Mouse (Mus musculus) hindbrain, postnatal 0 days (tissue): ENCODE data around the gene Vmo1. TPM values are rescaled to one million over a fixed set of nuclear protein-coding genes. Genes with fewer than 3 reads are reported as not detected.
A peak's percentile ranks its signal among the peaks of the same experiment; 100 is the strongest.

Source experiments
- ATAC-seq: fragments of 200-750 bp; cut with Nextera tagmentation; 2 replicates; pipeline ENCODE4 v1.8.0; 2017; ENCODE audit warnings: mild to moderate bottlenecking, moderate TSS enrichment, moderate library complexity
- DNase-seq: peaks from one replicate; pipeline ENCODE4 v3.0.0-alpha.2; 2015; ENCODE audit warnings: low spot score
- H3K27ac ChIP-seq: fragments of 300-500 bp; sonication (generic); 2 replicates; pipeline ENCODE4 v1.5.1; 2014; ENCODE audit warnings: mild to moderate bottlenecking
- H3K27me3 ChIP-seq: fragments of 300-500 bp; sonication (generic); 2 replicates; pipeline ENCODE4 v1.6.1; 2014; ENCODE audit warnings: low read length, mixed read lengths; ENCODE audit not compliant: insufficient read depth
- H3K36me3 ChIP-seq: fragments of 300-500 bp; sonication (generic); 2 replicates; pipeline ENCODE4 v1.6.1; 2014; ENCODE audit warnings: low read length, mixed read lengths; ENCODE audit not compliant: insufficient read depth
- H3K4me1 ChIP-seq: fragments of 300-500 bp; sonication (generic); 2 replicates; pipeline ENCODE4 v1.6.1; 2014; ENCODE audit warnings: antibody characterized with exemption, low read length, mixed read lengths; ENCODE audit not compliant: insufficient read depth
- H3K4me2 ChIP-seq: fragments of 300-500 bp; sonication (generic); 2 replicates; pipeline ENCODE4 v1.6.1; 2014; ENCODE audit warnings: low read depth, mild to moderate bottlenecking, low read length, moderate library complexity, mixed read lengths
- H3K4me3 ChIP-seq: fragments of 300-500 bp; sonication (generic); 2 replicates; pipeline ENCODE4 v1.5.1; 2014; ENCODE audit warnings: low read length
- H3K9ac ChIP-seq: fragments of 300-500 bp; sonication (generic); replicated peaks from 2 replicates; pipeline ENCODE4 v1.6.1; 2014; ENCODE audit warnings: mild to moderate bottlenecking, low read length, moderate library complexity, mixed read lengths
- H3K9me3 ChIP-seq: fragments of 300-500 bp; sonication (generic); 2 replicates; pipeline ENCODE4 v1.6.1; 2016; ENCODE audit warnings: low read length, mixed read lengths
- CTCF ChIP-seq: IDR thresholded peaks from 2 replicates; pipeline ENCODE4 v1.5.1; 2016; ENCODE audit warnings: antibody characterized with exemption, control low read depth, low read depth
- WGBS: fragments of 180-500 bp; shearing (Covaris S2); extraction: QIAGEN DNeasy Blood & Tissue Kit; methylation state at CpG from one replicate; pipeline ENCODE4 v1.1.7; 2014; 5-methylcytosine and 5-hydroxymethylcytosine counted together
- polyA plus RNA-seq: library from polyadenylated mRNA; unstranded; fragments of >200 nt; fragmentation: Nextera tagmentation; extraction: Ambion mirVana; gene quantifications from 2 replicates; pipeline ENCODE4 v1.2.1, GENCODE M21; 2015
- total RNA-seq: library from RNA; depleted of rRNA; stranded (reverse); fragments of >200 nt; gene quantifications from 2 replicates; pipeline ENCODE4 v1.2.3, GENCODE M21; 2014; rRNA removed

Vmo1 gene
- total RNA-seq (not detected in 2 replicates), polyA plus RNA-seq (not detected in 2 replicates)

DNA sequence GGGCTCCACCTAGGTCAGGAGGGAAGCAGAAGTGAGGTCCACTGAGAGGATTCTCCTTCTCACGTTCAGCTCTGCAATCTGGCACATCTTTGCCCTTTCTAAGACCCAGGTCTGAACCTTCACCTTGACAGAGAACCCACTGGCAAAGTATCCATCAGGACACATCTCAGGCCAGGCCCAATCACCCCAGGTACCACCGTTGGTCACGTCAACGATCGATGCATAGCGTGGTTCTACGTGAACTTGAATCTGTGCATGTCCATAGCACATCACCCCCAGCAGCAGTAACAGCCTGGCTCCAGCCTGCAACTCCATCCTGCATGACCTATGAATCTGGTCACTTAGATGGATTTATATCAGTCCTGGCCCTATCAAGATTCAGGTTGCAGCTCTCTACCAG lies at the start of gene Vmo1:
Gene Vmo1 (minus strand): TSS at position 329 of the 400 bp plus-strand sequence.
- Histone ChIP-seq H3K4me3 (no peak within 1 kb of the TSS), H3K9ac (no peak within 1 kb of the TSS), H3K9me3 (no peaks in the 10 kb centered on the region), H3K36me3 (no peaks in the 10 kb centered on the region), H3K27ac (no peak within 1 kb of the TSS), H3K4me1 (0 out of 2 replicates have a peak, but pooled peaks cover 6% of the 10 kb centered on the region), H3K27me3 (no peaks in the 10 kb centered on the region), H3K4me2 (no peak within 1 kb of the TSS)
- DNase-seq (no peak), ATAC-seq (no peak)
- TF ChIP-seq CTCF = no peak
- WGBS = 90% methylated on average over 7 of the region's 7 CpGs

DNA sequence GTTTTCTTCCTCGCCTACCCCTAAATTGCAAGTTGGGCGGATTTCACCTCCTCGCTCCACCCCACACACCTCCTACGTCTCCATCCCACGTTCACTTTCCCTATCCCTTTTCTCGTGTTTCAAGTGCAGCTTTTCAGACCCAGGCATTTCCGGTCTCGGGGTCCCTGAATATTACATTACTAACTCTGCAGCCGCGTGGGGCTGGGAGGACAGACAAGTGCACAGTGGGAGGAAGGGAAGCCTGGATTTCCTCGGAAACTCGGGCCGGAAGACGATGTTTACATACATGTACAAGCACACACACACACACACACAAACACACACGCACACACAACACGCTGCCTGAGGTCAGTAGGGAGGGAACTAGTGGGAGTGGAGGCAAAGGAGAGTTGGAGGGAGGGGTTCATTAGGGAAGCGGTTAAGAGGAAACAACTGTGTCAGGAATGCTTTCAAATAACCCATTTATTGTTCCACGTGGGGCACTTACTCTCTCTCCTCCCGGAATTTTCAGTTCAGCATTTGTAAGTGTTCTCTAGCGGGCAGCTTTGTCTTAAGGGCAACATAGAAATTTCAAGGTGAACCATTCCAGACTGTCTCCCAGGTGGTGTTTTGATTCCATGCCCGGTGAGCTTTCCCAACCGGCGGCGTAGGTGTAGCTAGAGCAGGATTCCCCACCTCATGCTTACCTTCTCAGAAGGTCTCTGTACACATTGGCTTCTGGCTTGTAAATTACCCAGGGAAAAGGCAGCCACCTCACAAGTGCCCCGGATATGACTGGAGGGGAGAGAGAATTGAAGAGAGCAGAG lies 49.3 kb upstream of the Vmo1 start:
- peak overlapping the region; percentile 92 for H3K4me2 ChIP-seq
- H3K27ac ChIP-seq = peak overlapping the region; percentile 86
- no peaks in the 10 kb centered on the region; the same call in 1 of the 2 replicates for H3K36me3 ChIP-seq
- no peak for ATAC-seq
- no peak for TF ChIP-seq CTCF
- H3K4me1 ChIP-seq = peaks cover 13% of the 10 kb centered on the region
- no peaks in the 10 kb centered on the region for H3K27me3 ChIP-seq
- 3% methylated on average over 25 of the region's 25 CpGs for WGBS
- H3K4me3 ChIP-seq = peak overlapping the region; percentile 91
- peak; percentile 56 for DNase-seq
- no peaks in the 10 kb centered on the region for H3K9me3 ChIP-seq
- H3K9ac ChIP-seq = peak overlapping the region; percentile 96

DNA sequence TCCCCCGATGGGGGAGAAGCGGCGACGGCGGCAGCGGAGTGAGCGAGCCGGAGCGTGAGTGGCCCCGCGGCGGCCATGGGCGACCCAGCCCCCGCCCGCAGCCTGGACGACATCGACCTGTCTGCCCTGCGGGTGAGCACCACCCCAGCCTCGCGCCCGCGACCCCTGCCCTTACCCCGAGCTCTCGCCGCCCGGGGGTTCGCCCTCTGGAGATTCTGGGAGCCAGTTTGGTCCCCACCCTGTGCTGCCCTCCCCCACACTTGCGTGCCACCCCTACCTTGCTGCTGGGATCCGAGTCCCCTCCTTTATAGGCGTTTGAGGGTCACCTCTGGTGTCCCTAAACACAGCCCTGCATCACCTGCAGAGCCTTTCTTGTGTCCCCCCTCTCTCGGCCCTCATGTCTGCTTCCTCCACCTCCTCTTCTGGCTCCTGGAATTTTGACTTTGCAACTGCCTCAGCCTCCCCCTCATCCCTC lies 48.6 kb upstream of the Vmo1 start:
- ATAC-seq = peak; percentile 10; the same call in 1 of the 2 replicates
- peak overlapping the region; percentile 92 for H3K4me2 ChIP-seq
- H3K27me3 ChIP-seq = no peaks in the 10 kb centered on the region
- no peak for TF ChIP-seq CTCF
- peak overlapping the region; percentile 96 for H3K9ac ChIP-seq
- H3K36me3 ChIP-seq = no peaks in the 10 kb centered on the region; the same call in 1 of the 2 replicates
- 2% methylated on average over 14 of the region's 31 CpGs for WGBS
- H3K4me3 ChIP-seq = peak overlapping the region; percentile 91
- H3K9me3 ChIP-seq = no peaks in the 10 kb centered on the region
- H3K4me1 ChIP-seq = peaks cover 13% of the 10 kb centered on the region
- H3K27ac ChIP-seq = peak overlapping the region; percentile 86
- no peak for DNase-seq

DNA sequence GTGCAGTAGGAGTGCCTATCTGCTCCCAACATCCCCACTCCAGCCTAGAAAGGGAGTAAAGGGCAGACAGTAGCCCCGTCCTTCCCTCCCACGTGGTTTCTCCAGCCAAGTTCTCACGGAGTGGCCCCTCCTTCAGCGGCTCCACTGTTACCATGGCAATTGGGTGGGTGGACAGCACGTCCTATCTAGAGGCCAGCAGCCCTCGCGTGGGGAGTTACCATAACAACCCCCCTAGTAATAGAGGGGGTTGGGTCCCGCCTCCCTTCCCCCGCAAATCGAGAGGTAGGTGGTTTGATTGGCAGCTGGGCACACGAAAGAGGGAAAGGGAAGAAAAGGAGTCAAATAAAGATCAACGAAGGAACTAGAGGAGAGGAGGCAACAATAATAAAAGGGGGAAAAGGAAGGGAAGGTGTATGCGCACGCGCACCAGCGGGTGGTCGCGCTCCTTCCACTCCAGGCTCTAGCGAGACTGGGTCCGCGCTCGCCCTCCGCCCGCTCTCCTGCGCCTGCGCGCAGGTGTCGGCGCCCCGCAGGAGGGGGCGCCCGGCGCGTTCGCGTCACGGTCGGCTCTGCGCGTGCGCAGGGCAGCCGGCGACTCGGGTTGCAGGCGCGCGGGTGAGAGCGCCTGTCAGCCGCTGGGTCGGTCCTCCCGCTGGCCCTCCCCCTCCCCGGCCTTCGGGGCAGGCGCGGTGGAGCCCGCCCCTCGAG lies 48.0 kb upstream of the Vmo1 start, which contains the start of gene Mink1:
Gene Mink1 (plus strand): TSS at position 595 of the 708 bp plus-strand sequence.
- no peaks in the 10 kb centered on the region for H3K27me3 ChIP-seq
- H3K4me1 ChIP-seq = peaks cover 13% of the 10 kb centered on the region
- no peak for TF ChIP-seq CTCF
- peak within 1 kb of the TSS; percentile 92 for H3K4me2 ChIP-seq
- peak within 1 kb of the TSS; percentile 96 for H3K9ac ChIP-seq
- peak within 1 kb of the TSS; percentile 86 for H3K27ac ChIP-seq
- peak within 1 kb of the TSS; percentile 91 for H3K4me3 ChIP-seq
- 2% methylated on average over 53 of the region's 57 CpGs for WGBS
- peak; percentile 96 for DNase-seq
- no peaks in the 10 kb centered on the region for H3K36me3 ChIP-seq
- ATAC-seq = peak; percentile 97
- no peaks in the 10 kb centered on the region for H3K9me3 ChIP-seq

DNA sequence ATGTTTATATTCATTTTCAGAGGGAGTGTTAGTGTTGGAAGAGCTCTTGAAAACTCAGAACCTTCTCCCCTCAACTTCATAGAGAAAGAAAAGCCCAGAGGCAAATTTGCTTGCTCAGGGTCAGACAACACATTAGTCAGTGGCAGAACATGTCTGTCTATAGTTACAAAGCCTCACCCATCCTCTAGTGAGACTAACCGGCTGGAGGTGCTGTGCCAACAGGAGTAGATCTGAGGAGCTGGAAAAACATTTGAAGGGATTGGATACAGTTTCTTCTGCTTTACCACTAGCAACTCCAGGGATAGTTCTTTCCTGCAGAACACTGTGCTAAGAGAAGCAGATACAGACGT lies 47.5 kb upstream of the Vmo1 start:
- no peak for DNase-seq
- H3K4me3 ChIP-seq = peak overlapping the region; percentile 91
- peak; percentile 29 for TF ChIP-seq CTCF
- H3K4me2 ChIP-seq = peak overlapping the region; percentile 92
- H3K9ac ChIP-seq = peak overlapping the region; percentile 96; the same call in 1 of the 2 replicates
- H3K4me1 ChIP-seq = peaks cover 13% of the 10 kb centered on the region
- peak overlapping the region; percentile 86 for H3K27ac ChIP-seq
- H3K36me3 ChIP-seq = no peaks in the 10 kb centered on the region; the same call in 1 of the 2 replicates
- WGBS = 0% methylated on average over 2 of the region's 2 CpGs
- ATAC-seq = no peak
- no peaks in the 10 kb centered on the region for H3K9me3 ChIP-seq
- no peaks in the 10 kb centered on the region for H3K27me3 ChIP-seq

DNA sequence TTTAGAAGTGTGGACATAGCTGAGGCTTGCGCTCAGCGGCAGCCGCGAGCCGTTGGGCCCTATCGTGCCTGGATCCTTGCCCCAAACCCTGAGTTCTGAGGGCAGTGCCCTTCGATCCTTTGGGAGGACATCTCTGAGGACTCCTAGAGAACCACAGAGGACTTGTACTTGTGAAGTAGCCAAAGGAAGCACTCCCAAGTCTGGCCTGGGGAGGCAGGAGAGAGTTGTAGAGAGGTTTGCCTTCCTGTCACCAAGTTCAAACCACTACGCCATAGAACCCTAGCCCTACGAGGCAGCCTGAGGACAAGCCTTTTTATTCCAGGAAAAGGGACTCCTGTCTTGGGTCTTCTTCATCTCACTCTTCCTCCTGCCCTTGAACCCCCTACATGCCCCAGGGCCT lies 43.1 kb upstream of the Vmo1 start:
- Histone ChIP-seq H3K9ac (no peak overlapping the region), H3K4me2 (no peak overlapping the region), H3K9me3 (no peaks in the 10 kb centered on the region), H3K36me3 (no peaks in the 10 kb centered on the region; the same call in 1 of the 2 replicates), H3K4me1 (no peaks in the 10 kb centered on the region), H3K27ac (no peak overlapping the region), H3K4me3 (no peak overlapping the region), H3K27me3 (no peaks in the 10 kb centered on the region)
- 91% methylated on average over 9 of the region's 9 CpGs for WGBS
- peak; percentile 18; the same call in 1 of the 2 replicates for TF ChIP-seq CTCF
- ATAC-seq (no peak), DNase-seq (no peak)
